Mouse (Mus musculus): ENCODE results near the gene Ranbp2. TPM values are rescaled to one million over a fixed set of nuclear protein-coding genes. Genes with fewer than 3 reads are reported as not detected.

Ranbp2 gene
- 11.7 and 13.1 TPM in 2 replicates for polyA plus RNA-seq (2015; fragmentation: Nextera tagmentation; extraction: Ambion mirVana)

GRCm38 (mm10) chr10:58446384-58447279 is at the start of gene Ranbp2:
Ranbp2 (plus strand) TSS chr10:58446920.

GRCm38 (mm10) chr10:58497320-58498284 is 50.9 kb downstream of the Ranbp2 start, which contains the start of gene Ccdc138:
Ccdc138 (plus strand) TSS chr10:58497948.

Other genes starting within 250 kb of the Ranbp2 start
- gene AW822073, start 222.0 kb upstream of the Ranbp2 start, polyA plus RNA-seq (2015; fragmentation: Nextera tagmentation; extraction: Ambion mirVana), result not detected in 2 replicates
- gene Duxf3, start 214.2 kb upstream of the Ranbp2 start, polyA plus RNA-seq (2015; fragmentation: Nextera tagmentation; extraction: Ambion mirVana), result not detected in 2 replicates
- gene Gm4981, start 210.2 kb upstream of the Ranbp2 start, polyA plus RNA-seq (2015; fragmentation: Nextera tagmentation; extraction: Ambion mirVana), result not detected in 2 replicates
- gene Gcc2, start 191.4 kb upstream of the Ranbp2 start, polyA plus RNA-seq (2015; fragmentation: Nextera tagmentation; extraction: Ambion mirVana), result 28.4 and 28.6 TPM in 2 replicates
- 118 and 123 TPM in 2 replicates for gene Lims1, start 123.5 kb upstream of the Ranbp2 start, polyA plus RNA-seq (2015; fragmentation: Nextera tagmentation; extraction: Ambion mirVana)
- 1.9 and 2.2 TPM in 2 replicates for gene Ccdc138, start 51.0 kb downstream of the Ranbp2 start, polyA plus RNA-seq (2015; fragmentation: Nextera tagmentation; extraction: Ambion mirVana)
- gene Edar, start 228.7 kb downstream of the Ranbp2 start, polyA plus RNA-seq (2015; fragmentation: Nextera tagmentation; extraction: Ambion mirVana), result 0.17 and 0.29 TPM in 2 replicates

Data from skeletal muscle tissue, postnatal 0 days (tissue).